Mouse (Mus musculus): ENCODE measurements around the gene Arhgap23.

Gene Arhgap23

GRCm38 (mm10) chr11:97406094-97406951 lies 9.0 kb upstream of the Arhgap23 start:
- no peak for DNase-seq

- no peak for DNase-seq
These were observed 7.9 kb upstream of the Arhgap23 start for GRCm38 (mm10) chr11:97407456-97407855.

- peak; percentile 42 to 51 for DNase-seq
These were observed 7.2 kb upstream of the Arhgap23 start for GRCm38 (mm10) chr11:97408171-97408570.

GRCm38 (mm10) chr11:97410958-97411357 lies 4.4 kb upstream of the Arhgap23 start:
- no peak for DNase-seq

GRCm38 (mm10) chr11:97412117-97412516 lies 3.2 kb upstream of the Arhgap23 start:
- no peak for DNase-seq

- DNase-seq: no peak
These were observed 2.5 kb upstream of the Arhgap23 start for GRCm38 (mm10) chr11:97412808-97413347.

- DNase-seq: peak in 1 of 2 experiments; percentile 47
These were observed 641 bp downstream of the Arhgap23 start for GRCm38 (mm10) chr11:97415712-97416636.

GRCm38 (mm10) chr11:97416637-97417035 lies 1.3 kb downstream of the Arhgap23 start:
- no peak for DNase-seq

- no peak for DNase-seq
These were observed 3.7 kb downstream of the Arhgap23 start for GRCm38 (mm10) chr11:97418834-97419539.

GRCm38 (mm10) chr11:97419540-97419900 lies 4.2 kb downstream of the Arhgap23 start:
- no peak for DNase-seq

- no peak for DNase-seq
These were observed 7.2 kb downstream of the Arhgap23 start for GRCm38 (mm10) chr11:97422507-97422906.

- no peak for DNase-seq
These were observed 8.9 kb downstream of the Arhgap23 start for GRCm38 (mm10) chr11:97424092-97424692.

GRCm38 (mm10) chr11:97424802-97425201 lies 9.5 kb downstream of the Arhgap23 start:
- DNase-seq: no peak

GRCm38 (mm10) chr11:97427794-97428725 lies 12.7 kb downstream of the Arhgap23 start:
- DNase-seq: peak; percentile 60 to 74

- DNase-seq: no peak
These were observed 13.4 kb downstream of the Arhgap23 start for GRCm38 (mm10) chr11:97428726-97429077.

GRCm38 (mm10) chr11:97429615-97430014 lies 14.3 kb downstream of the Arhgap23 start:
- no peak for DNase-seq

- DNase-seq: no peak
These were observed 16.7 kb downstream of the Arhgap23 start for GRCm38 (mm10) chr11:97432015-97432414.

- no peak for DNase-seq
These were observed 17.7 kb downstream of the Arhgap23 start for GRCm38 (mm10) chr11:97432983-97433539.

- DNase-seq: no peak
These were observed 18.8 kb downstream of the Arhgap23 start for GRCm38 (mm10) chr11:97434121-97434520.

- peak; percentile 66 to 76 for DNase-seq
These were observed 19.5 kb downstream of the Arhgap23 start for GRCm38 (mm10) chr11:97434704-97435454.

Measured in thymus, adult 18-20 months (tissue).